Mouse (Mus musculus) adrenal gland, postnatal 14 days (tissue): ENCODE results near the gene Naaladl1. TPM values are rescaled to one million over a fixed set of nuclear protein-coding genes. Genes with fewer than 3 reads are reported as not detected.

Source experiments
- DNase-seq: peaks from one replicate; pipeline ENCODE4 v3.0.0; 2021; ENCODE audit warnings: mixed read lengths
- total RNA-seq: library from RNA; stranded (reverse); gene quantifications from 2 replicates; pipeline ENCODE4 v1.2.3, GENCODE M21; 2021

Naaladl1 gene
- total RNA-seq, 1 experiment from 2014 or later: 0.33 TPM

GRCm38 (mm10) chr19:6084478-6085248 is 20.9 kb upstream of the Naaladl1 start, which contains the start of the genes Zfpl1 and Cdca5:
Gene Zfpl1 (minus strand): TSS chr19:6084956.
Gene Cdca5 (plus strand): TSS chr19:6084983.
- peak; percentile 96 for DNase-seq

- DNase-seq: peak; percentile 80
These were observed 20.1 kb upstream of the Naaladl1 start for GRCm38 (mm10) chr19:6085417-6085879.

GRCm38 (mm10) chr19:6088841-6089240 is 16.7 kb upstream of the Naaladl1 start:
- DNase-seq: no peak

- no peak for DNase-seq
These were observed 11.5 kb upstream of the Naaladl1 start, which contains the start of gene AC131692.1 for GRCm38 (mm10) chr19:6094119-6094518. Gene AC131692.1 (plus strand): TSS chr19:6094419.

GRCm38 (mm10) chr19:6097847-6098246 is 7.7 kb upstream of the Naaladl1 start:
- DNase-seq: peak; percentile 45

- no peak for DNase-seq
These were observed 4.4 kb upstream of the Naaladl1 start for GRCm38 (mm10) chr19:6101186-6101585.

- DNase-seq: no peak
These were observed 3.3 kb upstream of the Naaladl1 start for GRCm38 (mm10) chr19:6102169-6102853.

GRCm38 (mm10) chr19:6104476-6104875 is 1.1 kb upstream of the Naaladl1 start:
- no peak for DNase-seq

GRCm38 (mm10) chr19:6113116-6113515 is 7.5 kb downstream of the Naaladl1 start:
- DNase-seq: no peak

GRCm38 (mm10) chr19:6116113-6116850 is 10.7 kb downstream of the Naaladl1 start:
- peak; percentile 74 for DNase-seq

GRCm38 (mm10) chr19:6117346-6117985 is 11.9 kb downstream of the Naaladl1 start:
- DNase-seq: no peak

- peak; percentile 92 for DNase-seq
These were observed 12.5 kb downstream of the Naaladl1 start, which contains the start of gene Sac3d1 for GRCm38 (mm10) chr19:6117986-6118676. Gene Sac3d1 (minus strand): TSS chr19:6118650.

- no peak for DNase-seq
These were observed 13.1 kb downstream of the Naaladl1 start for GRCm38 (mm10) chr19:6118677-6119185.

- DNase-seq: no peak
These were observed 16.2 kb downstream of the Naaladl1 start for GRCm38 (mm10) chr19:6121761-6122160.

- no peak for DNase-seq
These were observed 17.7 kb downstream of the Naaladl1 start for GRCm38 (mm10) chr19:6123330-6123729.

GRCm38 (mm10) chr19:6124898-6125297 is 19.3 kb downstream of the Naaladl1 start:
- no peak for DNase-seq

- peak; percentile 64 for DNase-seq
These were observed 20.7 kb downstream of the Naaladl1 start for GRCm38 (mm10) chr19:6126289-6126688.

- DNase-seq: no peak
These were observed 21.4 kb downstream of the Naaladl1 start for GRCm38 (mm10) chr19:6126789-6127580.

- peak; percentile 97 for DNase-seq
These were observed 22.3 kb downstream of the Naaladl1 start, which contains the start of gene Snx15 for GRCm38 (mm10) chr19:6127760-6128341. Gene Snx15 (minus strand): TSS chr19:6128304.
